Mouse (Mus musculus) heart, postnatal 0 days (tissue): ENCODE data around the gene Irf9.

ENCODE experiments used
- CTCF ChIP-seq: IDR thresholded peaks from 2 replicates; pipeline ENCODE4 v1.5.1; 2016; ENCODE audit warnings: antibody characterized with exemption, control low read depth, low read depth
- EP300 ChIP-seq: IDR thresholded peaks from 2 replicates; pipeline ENCODE4 v1.6.1; 2016; ENCODE audit warnings: antibody characterized with exemption, low read depth

DNA sequence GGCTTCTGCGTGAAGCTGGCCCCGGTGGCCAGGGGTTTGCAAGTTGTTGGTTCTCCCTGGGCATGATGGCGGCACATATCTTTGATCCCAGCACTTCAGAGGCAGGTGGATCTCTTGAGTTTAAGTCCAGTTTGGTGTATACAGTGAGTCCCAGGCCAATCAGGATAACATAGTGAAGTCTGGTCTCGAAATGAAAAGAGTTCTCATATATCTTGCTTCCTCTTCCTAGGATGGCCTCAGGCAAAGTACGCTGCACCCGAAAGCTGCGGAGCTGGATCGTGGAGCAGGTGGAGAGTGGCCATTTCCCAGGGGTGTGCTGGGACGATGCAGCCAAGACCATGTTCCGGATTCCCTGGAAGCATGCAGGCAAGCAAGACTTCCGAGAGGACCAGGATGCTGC lies 1.5 kb downstream of the Irf9 start:
- TF ChIP-seq CTCF (no peak), EP300 (no peak)
